Mouse (Mus musculus) ES-Bruce4 (cell line): ENCODE data around the gene Sppl2b. TPM values are rescaled to one million over a fixed set of nuclear protein-coding genes. Genes with fewer than 3 reads are reported as not detected.

Experiments used
- H3K27ac ChIP-seq: 2 replicates; pipeline ENCODE4 v1.5.1; 2012; ENCODE audit warnings: low read length, inconsistent platforms; ENCODE audit not compliant: insufficient read depth
- H3K27me3 ChIP-seq: 2 replicates; pipeline ENCODE4 v1.6.1; 2012; ENCODE audit warnings: mild to moderate bottlenecking, low read length, inconsistent platforms; ENCODE audit not compliant: control insufficient read depth, poor library complexity, insufficient read depth, severe bottlenecking
- H3K36me3 ChIP-seq: 2 replicates; pipeline ENCODE4 v1.6.1; 2012; ENCODE audit warnings: inconsistent platforms, mild to moderate bottlenecking, low read length, moderate library complexity; ENCODE audit not compliant: control insufficient read depth, poor library complexity, insufficient read depth, severe bottlenecking
- H3K4me1 ChIP-seq: one replicate; pipeline ENCODE4 v1.8.1; 2011; ENCODE audit warnings: low read length; ENCODE audit not compliant: control insufficient read depth, insufficient read depth
- H3K4me3 ChIP-seq: 2 replicates; pipeline ENCODE4 v1.5.1; 2011; ENCODE audit warnings: low read depth, mild to moderate bottlenecking, low read length
- H3K9ac ChIP-seq: 2 replicates; pipeline ENCODE4 v1.6.1; 2012; ENCODE audit warnings: low read depth, mild to moderate bottlenecking, inconsistent platforms; ENCODE audit not compliant: poor library complexity, severe bottlenecking
- H3K9me3 ChIP-seq: replicated peaks from 2 replicates; pipeline ENCODE4 v1.6.1; 2012; ENCODE audit warnings: mild to moderate bottlenecking, low read length, inconsistent platforms; ENCODE audit not compliant: control insufficient read depth, poor library complexity, insufficient read depth, severe bottlenecking
- CTCF ChIP-seq: IDR thresholded peaks from one replicate; pipeline ENCODE4 v1.8.1; 2011; ENCODE audit warnings: low read depth, low read length
- EP300 ChIP-seq: IDR thresholded peaks from 2 replicates; pipeline ENCODE4 v1.6.1; 2011; ENCODE audit warnings: low read depth, low read length; ENCODE audit not compliant: insufficient read depth
- POLR2A ChIP-seq: IDR thresholded peaks from one replicate; pipeline ENCODE4 v1.8.1; 2011; ENCODE audit warnings: low read length; ENCODE audit not compliant: insufficient read depth
- polyA plus RNA-seq: library from polyadenylated mRNA; stranded (reverse); fragments of >200 nt; gene quantifications from 2 replicates; pipeline ENCODE4 v1.2.4, GENCODE M21; 2011; ENCODE audit warnings: low read depth; ENCODE audit not compliant: missing spikeins, insufficient read depth, insufficient read length

The Sppl2b gene
- polyA plus RNA-seq, 1 experiment = 7.6 TPM

DNA sequence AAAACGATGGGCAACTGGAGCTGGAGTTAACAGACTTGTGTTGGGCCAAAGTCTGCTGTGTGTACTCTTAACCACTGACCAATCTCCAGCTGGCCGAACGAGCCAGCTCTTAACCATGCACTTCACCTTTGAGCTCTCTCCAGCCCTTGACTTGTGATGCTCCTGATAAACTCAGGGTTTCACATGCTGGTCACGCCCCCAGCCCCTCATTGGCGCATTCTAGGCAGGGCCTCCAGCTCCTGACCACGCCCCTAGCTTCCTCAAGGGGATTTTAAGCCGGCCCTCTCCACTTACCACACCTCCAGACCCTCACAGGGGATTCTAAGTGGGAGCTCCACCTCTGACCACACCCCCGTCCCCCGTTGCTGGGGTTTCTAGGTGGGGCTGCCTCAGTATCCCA lies 23.9 kb upstream of the Sppl2b start:
- no peak for TF ChIP-seq CTCF
- TF ChIP-seq POLR2A = no peak
- no peak for TF ChIP-seq EP300
- Histone ChIP-seq H3K36me3 (peaks cover 3% of the 10 kb centered on the region), H3K27me3 (0 out of 2 replicates have a peak, but pooled peaks cover 1% of the 10 kb centered on the region), H3K4me3 (no peak overlapping the region), H3K9me3 (no peaks in the 10 kb centered on the region), H3K4me1 (no peaks in the 10 kb centered on the region), H3K27ac (no peak overlapping the region), H3K9ac (no peak overlapping the region)

GRCm38 (mm10) chr10:80832818-80833217 lies 22.3 kb upstream of the Sppl2b start:
- H3K27me3 ChIP-seq = 0 out of 2 replicates have a peak, but pooled peaks cover 1% of the 10 kb centered on the region
- H3K27ac ChIP-seq = no peak overlapping the region
- no peaks in the 10 kb centered on the region for H3K4me1 ChIP-seq
- no peak overlapping the region for H3K4me3 ChIP-seq
- H3K9me3 ChIP-seq = no peaks in the 10 kb centered on the region
- H3K9ac ChIP-seq = no peak overlapping the region
- TF ChIP-seq EP300 = no peak
- TF ChIP-seq CTCF = no peak
- H3K36me3 ChIP-seq = peaks cover 3% of the 10 kb centered on the region

DNA sequence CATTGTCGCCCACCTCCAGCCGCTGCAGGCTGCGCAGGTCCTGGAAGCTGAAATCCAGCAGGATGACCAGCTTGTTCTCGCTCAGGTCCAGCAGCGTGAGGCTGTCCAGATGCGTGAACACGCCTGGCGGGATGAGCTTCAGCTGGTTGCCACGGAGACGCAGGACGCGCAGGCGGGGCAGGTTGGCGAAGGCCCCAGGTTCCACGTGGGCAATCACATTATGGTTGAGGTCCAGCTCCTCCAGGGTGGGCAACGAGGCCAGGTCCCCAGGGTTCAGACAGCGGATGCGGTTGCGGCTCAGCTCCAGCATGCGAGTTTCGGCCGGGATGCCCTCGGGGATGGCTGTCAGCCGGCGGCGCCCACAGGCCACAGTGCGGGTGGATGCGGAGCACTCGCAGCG lies 19.5 kb upstream of the Sppl2b start:
- H3K4me3 ChIP-seq = peak overlapping the region; percentile 24

GRCm38 (mm10) chr10:80836949-80837379 lies 18.1 kb upstream of the Sppl2b start:
- H3K9ac ChIP-seq = no peak overlapping the region
- TF ChIP-seq EP300 = no peak
- no peak for TF ChIP-seq POLR2A
- TF ChIP-seq CTCF = no peak
- H3K27ac ChIP-seq = no peak overlapping the region
- H3K4me1 ChIP-seq = no peaks in the 10 kb centered on the region
- H3K36me3 ChIP-seq = no peaks in the 10 kb centered on the region
- H3K4me3 ChIP-seq = no peak overlapping the region
- 0 out of 2 replicates have a peak, but pooled peaks cover 1% of the 10 kb centered on the region for H3K27me3 ChIP-seq
- H3K9me3 ChIP-seq = no peaks in the 10 kb centered on the region

More for the DNA sequence above, 19.5 kb upstream of the Sppl2b start:
- no peak overlapping the region for H3K27ac ChIP-seq
- no peaks in the 10 kb centered on the region for H3K9me3 ChIP-seq
- 0 out of 2 replicates have a peak, but pooled peaks cover 1% of the 10 kb centered on the region for H3K27me3 ChIP-seq
- H3K9ac ChIP-seq = no peak overlapping the region
- no peaks in the 10 kb centered on the region for H3K4me1 ChIP-seq
- H3K36me3 ChIP-seq = no peaks in the 10 kb centered on the region
- no peak for TF ChIP-seq EP300

DNA sequence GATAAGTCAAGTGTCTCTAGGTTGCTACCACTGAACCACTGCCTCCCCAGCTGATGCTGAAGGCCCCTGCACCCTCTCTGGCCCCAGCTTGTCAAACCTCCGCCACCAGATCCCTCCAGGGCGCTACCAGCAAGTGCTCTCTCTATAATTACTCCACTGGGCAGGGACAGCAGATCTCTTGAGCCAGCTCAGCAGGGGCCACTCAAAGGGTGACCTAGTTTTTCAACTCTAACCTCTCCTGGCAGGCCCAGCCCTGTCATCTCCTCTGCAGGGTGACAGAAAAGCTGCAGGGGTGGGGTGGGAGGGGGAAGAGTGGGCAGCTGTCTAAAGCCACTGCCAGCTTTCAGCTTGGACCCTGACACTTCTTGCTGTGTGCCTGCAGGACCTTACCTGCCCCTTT lies 17.2 kb upstream of the Sppl2b start:
- TF ChIP-seq CTCF (no peak), POLR2A (no peak), EP300 (no peak)
- Histone ChIP-seq H3K27me3 (0 out of 2 replicates have a peak, but pooled peaks cover 1% of the 10 kb centered on the region), H3K9ac (no peak overlapping the region), H3K4me3 (no peak overlapping the region), H3K36me3 (no peaks in the 10 kb centered on the region), H3K27ac (no peak overlapping the region), H3K4me1 (no peaks in the 10 kb centered on the region), H3K9me3 (no peaks in the 10 kb centered on the region)

DNA sequence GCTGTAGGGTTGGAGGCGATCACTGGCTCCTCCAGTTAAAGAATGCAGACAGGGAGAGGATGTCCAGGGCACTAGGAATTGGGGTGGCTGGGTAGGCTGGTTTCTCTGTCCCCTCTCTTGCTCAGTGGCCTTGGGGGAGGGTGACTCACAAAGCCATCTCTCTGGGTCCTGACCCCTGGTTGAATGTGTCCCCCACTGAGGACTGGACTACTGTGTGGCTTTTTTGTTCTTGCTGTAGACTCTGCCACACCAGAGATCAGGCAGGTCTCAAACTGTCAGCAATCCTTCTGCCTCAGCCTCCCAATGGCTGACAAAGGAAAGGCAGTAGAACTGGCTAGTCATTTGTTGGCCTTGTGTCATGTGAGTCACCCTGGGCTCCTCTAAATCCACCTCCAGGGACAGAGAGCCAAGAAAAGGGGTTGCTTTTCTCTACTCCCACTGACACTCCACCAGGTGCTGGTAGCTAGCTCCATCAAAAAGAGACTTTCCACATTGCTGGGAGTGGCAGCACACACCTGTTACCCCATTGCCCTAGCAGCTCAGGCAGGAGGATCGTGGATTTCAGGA lies 16.6 kb upstream of the Sppl2b start:
- H3K4me3 ChIP-seq = no peak overlapping the region
- H3K27ac ChIP-seq = no peak overlapping the region
- 0 out of 2 replicates have a peak, but pooled peaks cover 1% of the 10 kb centered on the region for H3K27me3 ChIP-seq
- H3K9ac ChIP-seq = no peak overlapping the region
- no peaks in the 10 kb centered on the region for H3K36me3 ChIP-seq
- no peaks in the 10 kb centered on the region for H3K9me3 ChIP-seq
- no peaks in the 10 kb centered on the region for H3K4me1 ChIP-seq
- TF ChIP-seq EP300 = no peak
- TF ChIP-seq CTCF = no peak
- TF ChIP-seq POLR2A = no peak
